Mouse (Mus musculus) bone marrow macrophage, adult 2 months (primary cell): Measurements from ENCODE around the gene Zfp668.

ENCODE experiments used
- CTCF ChIP-seq: IDR thresholded peaks from 2 replicates; pipeline ENCODE4 v1.5.1; 2012; ENCODE audit warnings: low read depth, mild to moderate bottlenecking, low read length, moderate library complexity
- POLR2A ChIP-seq: IDR thresholded peaks from 2 replicates; pipeline ENCODE4 v1.6.1; 2012; ENCODE audit warnings: mild to moderate bottlenecking, low read depth, low read length, borderline replicate concordance

- TF ChIP-seq POLR2A = peak; percentile 21; the same call in 1 of the 2 replicates
- TF ChIP-seq CTCF = no peak
These were observed 26.4 kb downstream of the Zfp668 start for GRCm38 (mm10) chr7:127849973-127850875.
